Mouse (Mus musculus) kidney, postnatal 0 days (tissue): ENCODE data around the gene H2-Q4. TPM values are rescaled to one million over a fixed set of nuclear protein-coding genes. Genes with fewer than 3 reads are reported as not detected.
"Not testable (repeated sequence)": the region's sequence is repeated elsewhere in the genome, so short reads cannot be mapped to it uniquely, and the experiment has no call there.

Experiments
- ATAC-seq: fragments of 200-750 bp; cut with Nextera tagmentation; replicated peaks from 2 replicates; pipeline ENCODE4 v1.8.0; 2017; ENCODE audit warnings: low read depth, moderate number of reproducible peaks, moderate TSS enrichment, moderate library complexity; ENCODE audit not compliant: low FRiP score
- DNase-seq: peaks from one replicate; pipeline ENCODE4 v3.0.0-alpha.2; 2016; ENCODE audit warnings: low spot score
- H3K27ac ChIP-seq: fragments of 300-500 bp; sonication (generic); 2 replicates; pipeline ENCODE4 v1.5.1; 2014; ENCODE audit warnings: mild to moderate bottlenecking
- H3K27me3 ChIP-seq: fragments of 300-500 bp; sonication (generic); 2 replicates; pipeline ENCODE4 v1.6.1; 2014; ENCODE audit warnings: low read length, mixed read lengths; ENCODE audit not compliant: insufficient read depth
- H3K36me3 ChIP-seq: fragments of 300-500 bp; sonication (generic); 2 replicates; pipeline ENCODE4 v1.6.1; 2014; ENCODE audit warnings: low read length, mixed read lengths; ENCODE audit not compliant: insufficient read depth
- H3K4me1 ChIP-seq: fragments of 300-500 bp; sonication (generic); replicated peaks from 2 replicates; pipeline ENCODE4 v1.6.1; 2014; ENCODE audit warnings: antibody characterized with exemption, low read length, mixed read lengths; ENCODE audit not compliant: insufficient read depth
- H3K4me2 ChIP-seq: fragments of 300-500 bp; sonication (generic); 2 replicates; pipeline ENCODE4 v1.6.1; 2014; ENCODE audit warnings: mild to moderate bottlenecking, low read length, moderate library complexity, mixed read lengths
- H3K4me3 ChIP-seq: fragments of 300-500 bp; sonication (generic); replicated peaks from 2 replicates; pipeline ENCODE4 v1.5.1; 2014; ENCODE audit warnings: low read depth, low read length
- H3K9ac ChIP-seq: fragments of 300-500 bp; sonication (generic); 2 replicates; pipeline ENCODE4 v1.6.1; 2014; ENCODE audit warnings: low read depth, low read length
- H3K9me3 ChIP-seq: fragments of 300-500 bp; sonication (generic); replicated peaks from 2 replicates; pipeline ENCODE4 v1.6.1; 2016; ENCODE audit warnings: low read length, inconsistent platforms, mixed read lengths
- CTCF ChIP-seq: IDR thresholded peaks from 2 replicates; pipeline ENCODE4 v1.5.1; 2016; ENCODE audit warnings: antibody characterized with exemption, low read depth, mild to moderate bottlenecking, moderate library complexity
- WGBS: fragments of 180-500 bp; shearing (Covaris S2); extraction: QIAGEN DNeasy Blood & Tissue Kit; methylation state at CpG from one replicate; pipeline ENCODE4 v1.1.7; 2014; 5-methylcytosine and 5-hydroxymethylcytosine counted together
- polyA plus RNA-seq: library from polyadenylated mRNA; unstranded; fragments of >200 nt; fragmentation: Nextera tagmentation; extraction: Ambion mirVana; gene quantifications from 2 replicates; pipeline ENCODE4 v1.2.1, GENCODE M21; 2015

H2-Q4 gene
- polyA plus RNA-seq, 1 experiment from 2014 or later = 6.8 TPM

DNA sequence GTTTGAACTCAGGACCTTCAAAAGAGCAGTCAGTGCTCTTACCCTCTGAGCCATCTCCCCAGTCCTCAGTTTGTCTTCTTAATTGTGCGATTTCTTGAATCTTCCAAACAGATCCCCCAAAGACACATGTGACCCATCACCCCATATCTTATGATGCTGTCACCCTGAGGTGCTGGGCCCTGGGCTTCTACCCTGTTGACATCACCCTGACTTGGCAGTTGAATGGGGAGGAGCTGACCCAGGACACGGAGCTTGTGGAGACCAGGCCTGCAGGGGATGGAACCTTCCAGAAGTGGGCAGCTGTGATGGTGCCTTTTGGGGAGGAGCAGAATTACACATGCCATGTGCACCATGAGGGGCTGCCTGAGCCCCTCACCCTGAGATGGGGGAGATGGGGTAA, 17.5 kb downstream of the H2-Q4 start:
- not testable (repeated sequence) for H3K27ac ChIP-seq, H3K4me2 ChIP-seq, H3K27me3 ChIP-seq, H3K9ac ChIP-seq, H3K4me1 ChIP-seq, H3K4me3 ChIP-seq, DNase-seq, ATAC-seq, H3K36me3 ChIP-seq, H3K9me3 ChIP-seq
- WGBS = 84% methylated on average over 2 of the region's 2 CpGs

GRCm38 (mm10) chr17:35413057-35413456, 33.6 kb downstream of the H2-Q4 start:
- not testable (repeated sequence) for H3K4me1 ChIP-seq, H3K9me3 ChIP-seq, H3K36me3 ChIP-seq, H3K4me2 ChIP-seq, H3K9ac ChIP-seq, ATAC-seq, H3K27me3 ChIP-seq, H3K4me3 ChIP-seq, H3K27ac ChIP-seq, DNase-seq
- no CpG with 5 or more reads among the region's 1 CpGs for WGBS

- not testable (repeated sequence) for ATAC-seq, H3K27ac ChIP-seq
- WGBS = 89% methylated on average over 3 of the region's 10 CpGs
Observed at GRCm38 (mm10) chr17:35415273-35416129, 36.1 kb downstream of the H2-Q4 start.

GRCm38 (mm10) chr17:35418772-35419171, 39.4 kb downstream of the H2-Q4 start:
- WGBS = 52% methylated on average over 7 of the region's 7 CpGs

More at GRCm38 (mm10) chr17:35415273-35416129, 36.1 kb downstream of the H2-Q4 start:
- H3K27me3 ChIP-seq, H3K4me1 ChIP-seq, H3K36me3 ChIP-seq, H3K4me3 ChIP-seq, H3K9ac ChIP-seq, DNase-seq, H3K4me2 ChIP-seq, H3K9me3 ChIP-seq: not testable (repeated sequence)

DNA sequence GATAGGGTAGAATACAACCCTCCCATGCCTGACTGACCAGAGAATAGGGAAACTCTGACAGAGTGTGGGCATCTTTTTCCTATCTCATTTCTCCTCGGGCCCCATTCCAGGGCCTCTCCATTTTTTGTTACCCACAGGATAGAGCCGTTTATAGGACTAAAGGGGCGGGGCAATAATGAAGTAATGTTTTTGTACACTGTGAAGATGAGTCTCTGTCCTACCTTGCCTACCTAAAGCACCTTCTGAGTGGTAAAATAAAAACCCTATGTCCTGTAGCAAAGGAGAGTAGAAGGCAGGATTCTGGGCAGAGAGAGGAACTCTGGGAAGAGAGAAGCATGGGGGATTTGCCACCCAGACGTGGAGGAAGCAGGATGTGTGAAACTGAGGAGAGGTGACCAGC, 40.1 kb downstream of the H2-Q4 start:
- not testable (repeated sequence) for DNase-seq, H3K4me3 ChIP-seq, H3K27me3 ChIP-seq, H3K27ac ChIP-seq, H3K4me2 ChIP-seq, ATAC-seq, H3K9ac ChIP-seq, H3K9me3 ChIP-seq, H3K4me1 ChIP-seq, H3K36me3 ChIP-seq
- WGBS = 64% methylated on average over 4 of the region's 4 CpGs

More at GRCm38 (mm10) chr17:35418772-35419171, 39.4 kb downstream of the H2-Q4 start:
- Histone ChIP-seq H3K27me3 (no peaks in the 10 kb centered on the region), H3K4me3 (no peak overlapping the region), H3K27ac (no peak overlapping the region), H3K9ac (no peak overlapping the region), H3K36me3 (no peaks in the 10 kb centered on the region), H3K9me3 (no peaks in the 10 kb centered on the region), H3K4me1 (no peaks in the 10 kb centered on the region), H3K4me2 (no peak overlapping the region)
- DNase-seq (no peak), ATAC-seq (no peak)
- TF ChIP-seq CTCF = no peak

DNA sequence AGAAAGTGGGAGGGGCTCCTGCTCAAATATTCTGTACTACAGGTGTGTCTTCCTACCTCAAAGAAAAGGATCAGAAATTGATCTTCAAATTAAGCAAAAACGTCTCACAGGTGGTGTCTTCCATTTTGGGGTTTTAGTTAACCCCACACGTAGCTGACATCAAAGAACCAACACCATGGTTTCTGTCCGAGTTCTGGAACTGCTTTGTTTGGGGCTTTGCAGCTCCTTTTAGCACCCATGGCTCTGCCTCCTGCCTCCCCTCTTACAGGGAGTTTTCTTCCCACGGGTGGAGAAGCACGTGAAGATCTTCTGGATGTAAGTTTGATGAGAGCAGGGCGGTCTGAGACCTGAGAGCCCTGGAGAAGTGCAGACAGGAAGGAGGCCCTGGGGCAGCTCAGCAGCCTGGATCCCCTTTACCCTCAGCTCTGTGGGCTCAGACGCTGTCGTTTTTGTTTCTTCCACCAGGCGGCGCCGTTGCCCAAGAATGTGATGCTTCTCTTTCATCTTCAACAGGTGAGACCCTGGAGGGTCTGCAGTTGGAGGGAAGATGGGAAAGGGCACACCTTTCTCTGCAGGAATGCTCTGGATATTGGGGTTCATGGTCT, 40.9 kb downstream of the H2-Q4 start:
- WGBS = 19% methylated on average over 11 of the region's 11 CpGs
- peak; percentile 80 for TF ChIP-seq CTCF
- peak; percentile 18 for DNase-seq

DNA sequence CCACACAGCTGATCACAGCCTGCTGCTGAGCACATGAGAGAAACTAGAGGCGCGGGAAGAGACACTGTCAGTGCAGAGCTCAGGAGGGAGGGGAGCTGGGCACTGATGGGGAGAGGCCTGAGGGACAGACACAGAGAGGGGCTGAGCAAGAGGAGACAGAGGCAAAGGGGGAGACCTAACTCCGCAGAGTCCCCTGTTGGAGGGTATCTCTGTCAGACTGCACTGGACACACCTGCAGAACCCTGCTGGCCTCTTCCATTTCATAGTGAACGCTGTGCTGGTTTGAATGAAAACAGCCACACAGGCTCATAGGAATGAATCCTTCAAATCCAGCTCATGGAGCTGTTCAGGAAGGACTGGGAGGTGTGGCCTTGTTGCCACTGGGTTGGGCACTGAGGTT, 41.9 kb downstream of the H2-Q4 start:
- H3K27me3 ChIP-seq, H3K4me3 ChIP-seq, H3K9ac ChIP-seq, H3K9me3 ChIP-seq, H3K27ac ChIP-seq, H3K4me2 ChIP-seq, DNase-seq, ATAC-seq, H3K4me1 ChIP-seq, H3K36me3 ChIP-seq: not testable (repeated sequence)
- WGBS = 96% methylated on average over 4 of the region's 4 CpGs

More for the DNA sequence above, 40.9 kb downstream of the H2-Q4 start:
- not testable (repeated sequence) for H3K4me1 ChIP-seq, ATAC-seq, H3K9ac ChIP-seq, H3K9me3 ChIP-seq, H3K27me3 ChIP-seq, H3K27ac ChIP-seq, H3K36me3 ChIP-seq, H3K4me2 ChIP-seq, H3K4me3 ChIP-seq

GRCm38 (mm10) chr17:35422360-35422759, 42.9 kb downstream of the H2-Q4 start:
- not testable (repeated sequence) for H3K36me3 ChIP-seq, H3K4me3 ChIP-seq, H3K4me1 ChIP-seq, DNase-seq, ATAC-seq, H3K27me3 ChIP-seq, H3K9ac ChIP-seq, H3K4me2 ChIP-seq, H3K27ac ChIP-seq, H3K9me3 ChIP-seq
- 91% methylated on average over 5 of the region's 5 CpGs for WGBS

GRCm38 (mm10) chr17:35423131-35423810, 43.9 kb downstream of the H2-Q4 start:
- H3K4me3 ChIP-seq, H3K27me3 ChIP-seq, H3K27ac ChIP-seq, H3K4me1 ChIP-seq, ATAC-seq, H3K36me3 ChIP-seq, H3K4me2 ChIP-seq, DNase-seq, H3K9me3 ChIP-seq, H3K9ac ChIP-seq: not testable (repeated sequence)
- WGBS = 61% methylated on average over 3 of the region's 3 CpGs
